Mouse (Mus musculus) C2C12 (cell line): ENCODE data around the gene Gng8.
A peak's percentile ranks its signal among the peaks of the same experiment; 100 is the strongest.

Experiments
- CTCF ChIP-seq: IDR thresholded peaks from one replicate; pipeline ENCODE4 v1.5.1; 2011; ENCODE audit not compliant: control insufficient read depth, insufficient read depth, insufficient read length
- MAX ChIP-seq: IDR thresholded peaks from one replicate; pipeline ENCODE4 v1.6.1; 2011; ENCODE audit warnings: mild to moderate bottlenecking, control low read depth
- MYOD1 ChIP-seq: IDR thresholded peaks from one replicate; pipeline ENCODE4 v1.6.1; 2011; ENCODE audit warnings: low read depth; ENCODE audit not compliant: control insufficient read depth, insufficient read length
- USF1 ChIP-seq: IDR thresholded peaks from one replicate; pipeline ENCODE4 v1.6.1; 2011; ENCODE audit warnings: low read depth, mild to moderate bottlenecking, control low read depth, moderate library complexity

- TF ChIP-seq USF1: no peak
- no peak for TF ChIP-seq CTCF
- TF ChIP-seq MYOD1: no peak
- peak; percentile 87 for TF ChIP-seq MAX
Measured at GRCm38 (mm10) chr7:16924037-16924834, 32.6 kb downstream of the Gng8 start, which contains the start of gene Calm3.
